Mouse (Mus musculus) liver, embryonic 16.5 days (tissue): ENCODE data around the gene Panx1. TPM values are rescaled to one million over a fixed set of nuclear protein-coding genes. Genes with fewer than 3 reads are reported as not detected.

Experiments used
- ATAC-seq: fragments of 200-750 bp; cut with Nextera tagmentation; 2 replicates; pipeline ENCODE4 v1.8.0; 2017; ENCODE audit warnings: low read depth, mild to moderate bottlenecking, moderate number of reproducible peaks, moderate library complexity
- H3K27ac ChIP-seq: fragments of 300-500 bp; sonication (generic); 2 replicates; pipeline ENCODE4 v1.5.1; 2014; ENCODE audit warnings: mild to moderate bottlenecking, low read length
- H3K27me3 ChIP-seq: fragments of 300-500 bp; sonication (generic); 2 replicates; pipeline ENCODE4 v1.6.1; 2014; ENCODE audit warnings: low read depth, low read length, mixed read lengths; ENCODE audit not compliant: control insufficient read depth, insufficient read depth
- H3K36me3 ChIP-seq: fragments of 300-500 bp; sonication (generic); 2 replicates; pipeline ENCODE4 v1.6.1; 2014; ENCODE audit warnings: mild to moderate bottlenecking; ENCODE audit not compliant: control insufficient read depth, insufficient read depth
- H3K4me1 ChIP-seq: fragments of 300-500 bp; sonication (generic); 2 replicates; pipeline ENCODE4 v1.6.1; 2014; ENCODE audit warnings: low read depth, low read length, mixed read lengths; ENCODE audit not compliant: control insufficient read depth
- H3K4me2 ChIP-seq: fragments of 300-500 bp; sonication (generic); 2 replicates; pipeline ENCODE4 v1.6.1; 2014; ENCODE audit warnings: low read depth, low read length, mixed read lengths
- H3K4me3 ChIP-seq: fragments of 300-500 bp; sonication (generic); 2 replicates; pipeline ENCODE4 v1.5.1; 2014; ENCODE audit warnings: low read depth, mild to moderate bottlenecking, low read length
- H3K9ac ChIP-seq: fragments of 300-500 bp; sonication (generic); 2 replicates; pipeline ENCODE4 v1.6.1; 2014; ENCODE audit warnings: low read depth, low read length
- H3K9me3 ChIP-seq: fragments of 300-500 bp; sonication (generic); replicated peaks from 2 replicates; pipeline ENCODE4 v1.6.1; 2016; ENCODE audit warnings: low read length; ENCODE audit not compliant: control insufficient read depth
- WGBS: fragments of 180-500 bp; shearing (Covaris S2); extraction: QIAGEN DNeasy Blood & Tissue Kit; methylation state at CpG from one replicate; pipeline ENCODE4 v1.1.7; 2014; ENCODE audit not compliant: insufficient replicate concordance; 5-methylcytosine and 5-hydroxymethylcytosine counted together
- polyA plus RNA-seq: library from polyadenylated mRNA; unstranded; fragments of >200 nt; fragmentation: Nextera tagmentation; extraction: Ambion mirVana; gene quantifications from 2 replicates; pipeline ENCODE4 v1.2.1, GENCODE M21; 2015

The Panx1 gene
- polyA plus RNA-seq, 1 experiment from 2014 or later = 3.3 TPM

DNA sequence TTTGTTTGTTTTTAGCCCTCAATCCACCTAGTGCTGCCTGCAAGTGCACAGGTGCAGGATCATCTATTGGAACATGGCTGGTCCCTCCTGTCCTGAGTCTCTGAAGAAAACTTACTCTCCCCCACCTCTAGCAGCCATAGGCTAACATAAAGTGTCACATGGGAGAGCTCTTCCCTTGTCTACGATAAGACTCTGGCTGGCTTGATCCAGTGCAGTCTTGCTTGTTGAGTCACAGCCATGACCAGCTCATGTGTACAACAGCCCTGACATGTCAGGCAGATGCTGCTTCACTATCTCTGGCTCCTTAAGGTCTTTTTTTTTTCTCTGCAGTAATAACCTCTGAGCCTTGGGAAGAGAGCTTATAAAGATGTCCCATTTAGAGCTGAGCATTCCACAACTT lies 77.7 kb downstream of the Panx1 start:
- no peaks in the 10 kb centered on the region for H3K9me3 ChIP-seq
- no peak for ATAC-seq
- H3K4me3 ChIP-seq = no peak overlapping the region
- H3K36me3 ChIP-seq = no peaks in the 10 kb centered on the region
- H3K27ac ChIP-seq = no peak overlapping the region
- H3K9ac ChIP-seq = no peak overlapping the region
- no peak overlapping the region for H3K4me2 ChIP-seq
- no peaks in the 10 kb centered on the region for H3K27me3 ChIP-seq
- peaks cover 14% of the 10 kb centered on the region for H3K4me1 ChIP-seq
- 41% methylated on average over 1 of the region's 1 CpGs for WGBS

DNA sequence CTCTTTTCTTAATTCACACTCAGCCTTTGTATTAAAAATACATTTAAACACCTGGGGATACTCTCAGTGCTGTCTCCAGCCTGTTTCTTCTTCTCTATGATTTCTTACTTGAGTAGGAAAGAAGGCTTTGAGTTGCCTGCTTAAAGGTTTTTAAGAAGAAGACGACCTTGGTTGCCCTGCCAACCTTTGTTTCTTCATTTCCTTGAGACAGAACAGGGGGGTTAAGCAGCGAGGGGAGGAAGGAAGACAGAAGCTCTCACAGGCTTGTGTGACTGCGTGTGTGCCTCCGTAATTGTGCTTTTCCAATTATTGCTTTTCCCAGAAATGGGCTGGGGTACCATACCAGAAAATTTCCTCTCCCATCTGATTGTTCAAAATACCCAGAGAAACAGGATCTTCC lies 78.5 kb downstream of the Panx1 start:
- no peak for ATAC-seq
- 39% methylated on average over 4 of the region's 4 CpGs for WGBS
- no peak overlapping the region for H3K9ac ChIP-seq
- no peaks in the 10 kb centered on the region for H3K27me3 ChIP-seq
- no peak overlapping the region for H3K4me3 ChIP-seq
- H3K9me3 ChIP-seq = no peaks in the 10 kb centered on the region
- H3K4me1 ChIP-seq = peaks cover 13% of the 10 kb centered on the region
- H3K4me2 ChIP-seq = no peak overlapping the region
- H3K36me3 ChIP-seq = no peaks in the 10 kb centered on the region
- H3K27ac ChIP-seq = no peak overlapping the region

DNA sequence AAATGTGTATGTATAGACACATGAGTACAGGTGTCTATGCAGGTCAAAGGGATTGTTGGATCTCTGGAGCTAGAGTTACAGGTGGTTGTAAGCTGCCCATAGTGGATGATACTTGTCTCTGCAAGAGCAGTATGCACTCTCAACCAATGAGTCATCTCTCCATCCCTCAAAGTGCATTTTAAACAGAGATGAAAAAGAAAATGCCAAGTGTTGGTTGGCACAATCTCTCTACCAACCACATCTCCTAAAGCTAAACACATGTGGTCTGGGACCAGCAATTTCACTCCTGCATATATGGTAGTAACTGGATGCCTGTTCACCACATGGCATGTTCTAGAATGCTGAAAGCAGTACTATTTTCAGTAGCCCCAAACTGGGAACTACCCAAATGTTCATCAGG lies 79.9 kb downstream of the Panx1 start:
- Histone ChIP-seq H3K4me3 (no peak overlapping the region), H3K4me2 (no peak overlapping the region), H3K27ac (no peak overlapping the region), H3K27me3 (no peaks in the 10 kb centered on the region), H3K9ac (no peak overlapping the region), H3K36me3 (no peaks in the 10 kb centered on the region), H3K9me3 (no peaks in the 10 kb centered on the region), H3K4me1 (peaks cover 5% of the 10 kb centered on the region)
- ATAC-seq = no peak

DNA sequence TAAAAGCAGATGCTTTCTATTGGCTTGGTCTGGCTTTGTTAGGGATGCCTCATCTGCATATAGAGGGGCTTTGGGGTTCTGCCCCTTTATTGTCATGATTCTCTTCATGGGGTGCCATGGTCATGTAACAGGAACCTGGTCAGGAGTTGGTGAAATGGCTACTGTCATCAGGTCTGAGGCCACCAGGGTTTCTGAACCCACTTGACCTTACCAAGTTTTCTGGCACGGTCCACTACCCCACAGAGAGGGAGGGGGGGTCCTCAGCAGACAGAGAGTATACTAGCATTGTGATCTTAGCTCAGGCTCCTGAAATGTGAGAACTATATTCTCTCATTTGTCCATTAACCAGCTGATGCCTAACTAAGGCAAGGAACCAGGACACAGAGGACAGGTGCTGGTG lies 82.5 kb downstream of the Panx1 start:
- Histone ChIP-seq H3K9ac (no peak overlapping the region), H3K4me1 (no peaks in the 10 kb centered on the region; the same call in 1 of the 2 replicates), H3K4me3 (no peak overlapping the region), H3K27me3 (no peaks in the 10 kb centered on the region), H3K9me3 (no peaks in the 10 kb centered on the region), H3K27ac (no peak overlapping the region), H3K36me3 (no peaks in the 10 kb centered on the region), H3K4me2 (no peak overlapping the region)
- no peak for ATAC-seq
- 79% methylated on average over 1 of the region's 1 CpGs for WGBS

DNA sequence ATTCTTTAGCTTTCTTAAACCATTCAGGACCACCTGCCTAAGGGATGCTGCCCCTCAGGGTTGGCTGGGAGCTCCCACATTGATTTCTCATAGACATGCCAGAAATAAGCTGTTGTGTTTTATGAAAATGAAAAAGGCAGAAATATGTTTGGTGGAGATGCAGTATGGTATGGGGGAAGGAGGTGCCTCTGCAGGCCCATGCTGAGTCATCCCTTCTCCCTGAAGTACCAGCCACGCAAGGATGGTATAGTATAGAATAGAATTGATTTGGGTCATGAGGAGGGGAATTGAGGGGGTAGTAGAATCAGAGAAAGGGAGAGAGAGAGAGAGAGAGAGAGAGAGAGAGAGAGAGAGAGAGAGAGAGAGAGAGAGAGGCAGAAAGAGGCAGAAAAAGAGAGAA lies 90.6 kb downstream of the Panx1 start:
- WGBS = 33% methylated on average over 1 of the region's 1 CpGs
- H3K4me3 ChIP-seq = no peak overlapping the region
- no peaks in the 10 kb centered on the region for H3K27me3 ChIP-seq
- no peak for ATAC-seq
- no peaks in the 10 kb centered on the region for H3K4me1 ChIP-seq
- no peak overlapping the region for H3K27ac ChIP-seq
- H3K36me3 ChIP-seq = no peaks in the 10 kb centered on the region
- no peak overlapping the region for H3K9ac ChIP-seq
- no peaks in the 10 kb centered on the region for H3K9me3 ChIP-seq
- no peak overlapping the region for H3K4me2 ChIP-seq

Other genes starting within 250 kb of the Panx1 start
- 0.04 TPM in 1 of 2 replicates, not detected in the other for gene Gpr83, start 185.3 kb downstream of the Panx1 start, polyA plus RNA-seq
- gene Izumo1r, start 141.5 kb downstream of the Panx1 start, polyA plus RNA-seq = not detected in 2 replicates
- not detected in 2 replicates for gene Hephl1, start 66.6 kb upstream of the Panx1 start, polyA plus RNA-seq
- 0.25 and 0.30 TPM in 2 replicates for gene Vstm5, start 193.6 kb upstream of the Panx1 start, polyA plus RNA-seq
- 12.4 and 13.4 TPM in 2 replicates for gene Med17, start 234.5 kb upstream of the Panx1 start, polyA plus RNA-seq